Mouse (Mus musculus): Measurements from ENCODE around the gene Tprgl. TPM values are rescaled to one million over a fixed set of nuclear protein-coding genes. Genes with fewer than 3 reads are reported as not detected.

The Tprgl gene
- polyA plus RNA-seq, 1 experiment from 2014 or later: 203 TPM

GRCm38 (mm10) chr4:154144712-154145111 is 15.8 kb downstream of the Tprgl start:
- ATAC-seq (ENCODE audit: low FRiP score): no peak

GRCm38 (mm10) chr4:154142211-154143040 is 18.0 kb downstream of the Tprgl start, which contains the start of gene Wrap73:
Wrap73 (plus strand) TSS chr4:154142372.
- H3K9me3 ChIP-seq (ENCODE audit: control insufficient read depth, low read length): no peaks in the 10 kb centered on the region
- peak within 1 kb of the TSS; percentile 71 for H3K4me2 ChIP-seq (replicated peaks)
- H3K27me3 ChIP-seq (ENCODE audit: control insufficient read depth, insufficient read depth, low read length): peaks cover 46% of the 10 kb centered on the region
- DNase-seq (ENCODE audit: low spot score) (peak; percentile 92), ATAC-seq (ENCODE audit: low FRiP score) (peak; percentile 94)
- H3K36me3 ChIP-seq (replicated peaks; ENCODE audit: control insufficient read depth, insufficient read depth): peaks cover 11% of the 10 kb centered on the region
- H3K27ac ChIP-seq: peak within 1 kb of the TSS; percentile 78
- H3K4me1 ChIP-seq (replicated peaks; ENCODE audit: control insufficient read depth, insufficient read depth, low read length): peaks cover 30% of the 10 kb centered on the region
- H3K9ac ChIP-seq: peak within 1 kb of the TSS; percentile 76
- peak within 1 kb of the TSS; percentile 81 for H3K4me3 ChIP-seq (replicated peaks; ENCODE audit: low read length)
- WGBS: 2% methylated on average over 48 of the region's 49 CpGs

More at GRCm38 (mm10) chr4:154144712-154145111, 15.8 kb downstream of the Tprgl start:
- H3K4me3 ChIP-seq (replicated peaks; ENCODE audit: low read length): no peak overlapping the region
- no peaks in the 10 kb centered on the region for H3K9me3 ChIP-seq (ENCODE audit: control insufficient read depth, low read length)
- peaks cover 26% of the 10 kb centered on the region for H3K4me1 ChIP-seq (replicated peaks; ENCODE audit: control insufficient read depth, insufficient read depth, low read length)
- peaks cover 20% of the 10 kb centered on the region for H3K36me3 ChIP-seq (replicated peaks; ENCODE audit: control insufficient read depth, insufficient read depth)
- H3K27me3 ChIP-seq (ENCODE audit: control insufficient read depth, insufficient read depth, low read length): peaks cover 23% of the 10 kb centered on the region
- no peak overlapping the region for H3K9ac ChIP-seq
- no peak overlapping the region for H3K4me2 ChIP-seq (replicated peaks)
- WGBS: 81% methylated on average over 3 of the region's 3 CpGs
- H3K27ac ChIP-seq: no peak overlapping the region
- no peak for DNase-seq (ENCODE audit: low spot score)

- Histone ChIP-seq H3K9me3 (ENCODE audit: control insufficient read depth, low read length) (no peaks in the 10 kb centered on the region), H3K4me2 (replicated peaks) (peak overlapping the region; percentile 34; the same call in 1 of the 2 replicates), H3K9ac (no peak overlapping the region), H3K36me3 (replicated peaks; ENCODE audit: control insufficient read depth, insufficient read depth) (0 out of 2 replicates have a peak, but pooled peaks cover under 1% of the 10 kb centered on the region), H3K27ac (no peak overlapping the region), H3K4me1 (replicated peaks; ENCODE audit: control insufficient read depth, insufficient read depth, low read length) (peaks cover 30% of the 10 kb centered on the region), H3K27me3 (ENCODE audit: control insufficient read depth, insufficient read depth, low read length) (peaks cover 56% of the 10 kb centered on the region), H3K4me3 (replicated peaks; ENCODE audit: low read length) (no peak overlapping the region)
- DNase-seq (ENCODE audit: low spot score) (peak; percentile 32), ATAC-seq (ENCODE audit: low FRiP score) (no peak)
- WGBS: 1% methylated on average over 42 of the region's 42 CpGs
Measured at GRCm38 (mm10) chr4:154141009-154141867, 19.2 kb downstream of the Tprgl start.

GRCm38 (mm10) chr4:154140213-154141008 is 20.1 kb downstream of the Tprgl start:
- no peaks in the 10 kb centered on the region for H3K9me3 ChIP-seq (ENCODE audit: control insufficient read depth, low read length)
- H3K27ac ChIP-seq: no peak overlapping the region
- H3K4me3 ChIP-seq (replicated peaks; ENCODE audit: low read length): peak overlapping the region; percentile 41
- DNase-seq (ENCODE audit: low spot score) (peak; percentile 26), ATAC-seq (ENCODE audit: low FRiP score) (no peak)
- H3K36me3 ChIP-seq (replicated peaks; ENCODE audit: control insufficient read depth, insufficient read depth): no peaks in the 10 kb centered on the region
- peaks cover 30% of the 10 kb centered on the region for H3K4me1 ChIP-seq (replicated peaks; ENCODE audit: control insufficient read depth, insufficient read depth, low read length)
- peak overlapping the region; percentile 84 for H3K4me2 ChIP-seq (replicated peaks)
- peak overlapping the region; percentile 53 for H3K9ac ChIP-seq
- WGBS: 1% methylated on average over 45 of the region's 46 CpGs
- peaks cover 62% of the 10 kb centered on the region for H3K27me3 ChIP-seq (ENCODE audit: control insufficient read depth, insufficient read depth, low read length)

- DNase-seq (ENCODE audit: low spot score) (no peak), ATAC-seq (ENCODE audit: low FRiP score) (no peak)
- WGBS: 0% methylated on average over 4 of the region's 4 CpGs
- peaks cover 62% of the 10 kb centered on the region for H3K27me3 ChIP-seq (ENCODE audit: control insufficient read depth, insufficient read depth, low read length)
- H3K4me1 ChIP-seq (replicated peaks; ENCODE audit: control insufficient read depth, insufficient read depth, low read length): peaks cover 30% of the 10 kb centered on the region
- H3K9ac ChIP-seq: peak within 1 kb of the TSS; percentile 53
- H3K27ac ChIP-seq: no peak within 1 kb of the TSS
- H3K4me2 ChIP-seq (replicated peaks): peak within 1 kb of the TSS; percentile 84
- no peaks in the 10 kb centered on the region for H3K9me3 ChIP-seq (ENCODE audit: control insufficient read depth, low read length)
- peak within 1 kb of the TSS; percentile 41 for H3K4me3 ChIP-seq (replicated peaks; ENCODE audit: low read length)
- H3K36me3 ChIP-seq (replicated peaks; ENCODE audit: control insufficient read depth, insufficient read depth): no peaks in the 10 kb centered on the region
Measured at GRCm38 (mm10) chr4:154140182-154140212, 20.5 kb downstream of the Tprgl start, which contains the start of gene Trp73. Trp73 (minus strand) TSS chr4:154140208.

GRCm38 (mm10) chr4:154139671-154140181 is 20.7 kb downstream of the Tprgl start:
- Histone ChIP-seq H3K4me2 (replicated peaks) (peak overlapping the region; percentile 84), H3K36me3 (replicated peaks; ENCODE audit: control insufficient read depth, insufficient read depth) (no peaks in the 10 kb centered on the region), H3K9me3 (ENCODE audit: control insufficient read depth, low read length) (no peaks in the 10 kb centered on the region), H3K27me3 (ENCODE audit: control insufficient read depth, insufficient read depth, low read length) (peaks cover 62% of the 10 kb centered on the region), H3K27ac (no peak overlapping the region), H3K4me3 (replicated peaks; ENCODE audit: low read length) (peak overlapping the region; percentile 41), H3K4me1 (replicated peaks; ENCODE audit: control insufficient read depth, insufficient read depth, low read length) (peaks cover 30% of the 10 kb centered on the region), H3K9ac (peak overlapping the region; percentile 53)
- no peak for DNase-seq (ENCODE audit: low spot score)
- 1% methylated on average over 50 of the region's 59 CpGs for WGBS
- no peak for ATAC-seq (ENCODE audit: low FRiP score)

GRCm38 (mm10) chr4:154137139-154137538 is 23.3 kb downstream of the Tprgl start:
- no peaks in the 10 kb centered on the region for H3K9me3 ChIP-seq (ENCODE audit: control insufficient read depth, low read length)
- no peak overlapping the region for H3K9ac ChIP-seq
- WGBS: 66% methylated on average over 5 of the region's 5 CpGs
- ATAC-seq (ENCODE audit: low FRiP score) (no peak), DNase-seq (ENCODE audit: low spot score) (no peak)
- H3K4me3 ChIP-seq (replicated peaks; ENCODE audit: low read length): no peak overlapping the region
- H3K36me3 ChIP-seq (replicated peaks; ENCODE audit: control insufficient read depth, insufficient read depth): no peaks in the 10 kb centered on the region
- no peak overlapping the region for H3K27ac ChIP-seq
- no peak overlapping the region for H3K4me2 ChIP-seq (replicated peaks)
- peaks cover 62% of the 10 kb centered on the region for H3K27me3 ChIP-seq (ENCODE audit: control insufficient read depth, insufficient read depth, low read length)
- peaks cover 19% of the 10 kb centered on the region for H3K4me1 ChIP-seq (replicated peaks; ENCODE audit: control insufficient read depth, insufficient read depth, low read length)

- no peak overlapping the region for H3K9ac ChIP-seq
- no peaks in the 10 kb centered on the region for H3K9me3 ChIP-seq (ENCODE audit: control insufficient read depth, low read length)
- no peak overlapping the region for H3K27ac ChIP-seq
- DNase-seq (ENCODE audit: low spot score) (no peak), ATAC-seq (ENCODE audit: low FRiP score) (no peak)
- WGBS: 71% methylated on average over 4 of the region's 4 CpGs
- H3K4me1 ChIP-seq (replicated peaks; ENCODE audit: control insufficient read depth, insufficient read depth, low read length): peaks cover 5% of the 10 kb centered on the region
- peaks cover 40% of the 10 kb centered on the region for H3K27me3 ChIP-seq (ENCODE audit: control insufficient read depth, insufficient read depth, low read length)
- H3K4me3 ChIP-seq (replicated peaks; ENCODE audit: low read length): no peak overlapping the region
- H3K36me3 ChIP-seq (replicated peaks; ENCODE audit: control insufficient read depth, insufficient read depth): no peaks in the 10 kb centered on the region
- no peak overlapping the region for H3K4me2 ChIP-seq (replicated peaks)
Measured at GRCm38 (mm10) chr4:154134803-154135202, 25.7 kb downstream of the Tprgl start.

- H3K4me3 ChIP-seq (replicated peaks; ENCODE audit: low read length): no peak overlapping the region
- ATAC-seq (ENCODE audit: low FRiP score): no peak
- 85% methylated on average over 4 of the region's 4 CpGs for WGBS
- H3K36me3 ChIP-seq (replicated peaks; ENCODE audit: control insufficient read depth, insufficient read depth): no peaks in the 10 kb centered on the region
- DNase-seq (ENCODE audit: low spot score): no peak
- H3K9me3 ChIP-seq (ENCODE audit: control insufficient read depth, low read length): no peaks in the 10 kb centered on the region
- no peak overlapping the region for H3K9ac ChIP-seq
- no peak overlapping the region for H3K27ac ChIP-seq
- no peaks in the 10 kb centered on the region for H3K4me1 ChIP-seq (replicated peaks; ENCODE audit: control insufficient read depth, insufficient read depth, low read length)
- H3K4me2 ChIP-seq (replicated peaks): no peak overlapping the region
- H3K27me3 ChIP-seq (ENCODE audit: control insufficient read depth, insufficient read depth, low read length): peaks cover 11% of the 10 kb centered on the region
Measured at GRCm38 (mm10) chr4:154131894-154132293, 28.6 kb downstream of the Tprgl start.

Data from hindbrain, embryonic 14.5 days (tissue).